Mouse (Mus musculus): ENCODE measurements around the gene Neo1. TPM values are rescaled to one million over a fixed set of nuclear protein-coding genes. Genes with fewer than 3 reads are reported as not detected.
"Not testable (repeated sequence)": the region's sequence is repeated elsewhere in the genome, so short reads cannot be mapped to it uniquely, and the experiment has no call there.

Neo1 gene
- polyA plus RNA-seq, 1 experiment from 2014 or later, result 37.6 TPM

GRCm38 (mm10) chr9:58955507-58955906, 80.7 kb downstream of the Neo1 start:
- H3K36me3 ChIP-seq (ENCODE audit: control insufficient read depth, insufficient read depth, low read length), result peaks cover 27% of the 10 kb centered on the region
- H3K4me3 ChIP-seq (ENCODE audit: low read depth, low read length), result no peak overlapping the region
- 59% methylated on average over 3 of the region's 3 CpGs for WGBS
- H3K27me3 ChIP-seq (replicated peaks; ENCODE audit: control insufficient read depth, insufficient read depth, low read length), result no peaks in the 10 kb centered on the region
- H3K9ac ChIP-seq (ENCODE audit: low read length), result no peak overlapping the region
- no peak for ATAC-seq (replicated peaks; ENCODE audit: low FRiP score, low TSS enrichment, low read depth)
- no peak for DNase-seq (ENCODE audit: low spot score)
- no peaks in the 10 kb centered on the region for H3K9me3 ChIP-seq (ENCODE audit: control insufficient read depth, low read length)
- no peak overlapping the region for H3K27ac ChIP-seq (ENCODE audit: low read depth)
- H3K4me1 ChIP-seq (replicated peaks; ENCODE audit: control insufficient read depth, insufficient read depth, low read length), result no peaks in the 10 kb centered on the region
- no peak overlapping the region for H3K4me2 ChIP-seq (ENCODE audit: low read length)

GRCm38 (mm10) chr9:58945910-58946309, 90.3 kb downstream of the Neo1 start:
- DNase-seq (ENCODE audit: low spot score); H3K4me3 ChIP-seq (ENCODE audit: low read depth, low read length); H3K27ac ChIP-seq (ENCODE audit: low read depth); H3K9me3 ChIP-seq (ENCODE audit: control insufficient read depth, low read length); H3K27me3 ChIP-seq (replicated peaks; ENCODE audit: control insufficient read depth, insufficient read depth, low read length); H3K9ac ChIP-seq (ENCODE audit: low read length); H3K4me2 ChIP-seq (ENCODE audit: low read length); H3K4me1 ChIP-seq (replicated peaks; ENCODE audit: control insufficient read depth, insufficient read depth, low read length); H3K36me3 ChIP-seq (ENCODE audit: control insufficient read depth, insufficient read depth, low read length); ATAC-seq (replicated peaks; ENCODE audit: low FRiP score, low TSS enrichment, low read depth): not testable (repeated sequence)
- WGBS, result 89% methylated on average over 1 of the region's 1 CpGs

- no peak overlapping the region for H3K4me2 ChIP-seq (ENCODE audit: low read length)
- no peak overlapping the region for H3K27ac ChIP-seq (ENCODE audit: low read depth)
- H3K4me3 ChIP-seq (ENCODE audit: low read depth, low read length), result no peak overlapping the region
- no peaks in the 10 kb centered on the region for H3K9me3 ChIP-seq (ENCODE audit: control insufficient read depth, low read length)
- DNase-seq (ENCODE audit: low spot score), result no peak
- WGBS, result 72% methylated on average over 2 of the region's 2 CpGs
- H3K36me3 ChIP-seq (ENCODE audit: control insufficient read depth, insufficient read depth, low read length), result peaks cover 14% of the 10 kb centered on the region
- no peak overlapping the region for H3K9ac ChIP-seq (ENCODE audit: low read length)
- no peak for ATAC-seq (replicated peaks; ENCODE audit: low FRiP score, low TSS enrichment, low read depth)
- no peaks in the 10 kb centered on the region for H3K27me3 ChIP-seq (replicated peaks; ENCODE audit: control insufficient read depth, insufficient read depth, low read length)
- no peaks in the 10 kb centered on the region for H3K4me1 ChIP-seq (replicated peaks; ENCODE audit: control insufficient read depth, insufficient read depth, low read length)
These were observed 101.5 kb downstream of the Neo1 start for GRCm38 (mm10) chr9:58934776-58935175.

- WGBS, result 24% methylated on average over 1 of the region's 1 CpGs
These were observed 108.1 kb downstream of the Neo1 start for GRCm38 (mm10) chr9:58928103-58928502.

GRCm38 (mm10) chr9:58902869-58903585, 133.2 kb downstream of the Neo1 start:
- H3K9me3 ChIP-seq (ENCODE audit: control insufficient read depth, low read length), result no peaks in the 10 kb centered on the region
- no peak overlapping the region for H3K9ac ChIP-seq (ENCODE audit: low read length)
- peaks cover 61% of the 10 kb centered on the region for H3K36me3 ChIP-seq (ENCODE audit: control insufficient read depth, insufficient read depth, low read length)
- no peak overlapping the region for H3K4me2 ChIP-seq (ENCODE audit: low read length)
- no peaks in the 10 kb centered on the region for H3K4me1 ChIP-seq (replicated peaks; ENCODE audit: control insufficient read depth, insufficient read depth, low read length)
- H3K4me3 ChIP-seq (ENCODE audit: low read depth, low read length), result no peak overlapping the region
- no peak overlapping the region for H3K27ac ChIP-seq (ENCODE audit: low read depth)
- ATAC-seq (replicated peaks; ENCODE audit: low FRiP score, low TSS enrichment, low read depth), result no peak
- 69% methylated on average over 6 of the region's 6 CpGs for WGBS
- no peaks in the 10 kb centered on the region for H3K27me3 ChIP-seq (replicated peaks; ENCODE audit: control insufficient read depth, insufficient read depth, low read length)
- peak; percentile 73 for DNase-seq (ENCODE audit: low spot score)

More at GRCm38 (mm10) chr9:58928103-58928502, 108.1 kb downstream of the Neo1 start:
- Histone ChIP-seq H3K4me3 (ENCODE audit: low read depth, low read length) (no peak overlapping the region), H3K4me2 (ENCODE audit: low read length) (no peak overlapping the region), H3K9me3 (ENCODE audit: control insufficient read depth, low read length) (no peaks in the 10 kb centered on the region), H3K36me3 (ENCODE audit: control insufficient read depth, insufficient read depth, low read length) (peaks cover 43% of the 10 kb centered on the region), H3K27ac (ENCODE audit: low read depth) (no peak overlapping the region), H3K27me3 (replicated peaks; ENCODE audit: control insufficient read depth, insufficient read depth, low read length) (no peaks in the 10 kb centered on the region), H3K4me1 (replicated peaks; ENCODE audit: control insufficient read depth, insufficient read depth, low read length) (no peaks in the 10 kb centered on the region), H3K9ac (ENCODE audit: low read length) (no peak overlapping the region)
- DNase-seq (ENCODE audit: low spot score) (no peak), ATAC-seq (replicated peaks; ENCODE audit: low FRiP score, low TSS enrichment, low read depth) (no peak)

GRCm38 (mm10) chr9:58899602-58900001, 136.6 kb downstream of the Neo1 start:
- no peak overlapping the region for H3K27ac ChIP-seq (ENCODE audit: low read depth)
- H3K9me3 ChIP-seq (ENCODE audit: control insufficient read depth, low read length), result no peaks in the 10 kb centered on the region
- ATAC-seq (replicated peaks; ENCODE audit: low FRiP score, low TSS enrichment, low read depth) (no peak), DNase-seq (ENCODE audit: low spot score) (no peak)
- no peak overlapping the region for H3K9ac ChIP-seq (ENCODE audit: low read length)
- no peaks in the 10 kb centered on the region for H3K27me3 ChIP-seq (replicated peaks; ENCODE audit: control insufficient read depth, insufficient read depth, low read length)
- H3K4me1 ChIP-seq (replicated peaks; ENCODE audit: control insufficient read depth, insufficient read depth, low read length), result no peaks in the 10 kb centered on the region
- peaks cover 48% of the 10 kb centered on the region for H3K36me3 ChIP-seq (ENCODE audit: control insufficient read depth, insufficient read depth, low read length)
- no peak overlapping the region for H3K4me2 ChIP-seq (ENCODE audit: low read length)
- no peak overlapping the region for H3K4me3 ChIP-seq (ENCODE audit: low read depth, low read length)

- peaks cover 67% of the 10 kb centered on the region for H3K36me3 ChIP-seq (ENCODE audit: control insufficient read depth, insufficient read depth, low read length)
- no peak overlapping the region for H3K4me2 ChIP-seq (ENCODE audit: low read length)
- no peaks in the 10 kb centered on the region for H3K27me3 ChIP-seq (replicated peaks; ENCODE audit: control insufficient read depth, insufficient read depth, low read length)
- no peak overlapping the region for H3K9ac ChIP-seq (ENCODE audit: low read length)
- H3K9me3 ChIP-seq (ENCODE audit: control insufficient read depth, low read length), result no peaks in the 10 kb centered on the region
- DNase-seq (ENCODE audit: low spot score) (no peak), ATAC-seq (replicated peaks; ENCODE audit: low FRiP score, low TSS enrichment, low read depth) (no peak)
- no peaks in the 10 kb centered on the region for H3K4me1 ChIP-seq (replicated peaks; ENCODE audit: control insufficient read depth, insufficient read depth, low read length)
- no peak overlapping the region for H3K4me3 ChIP-seq (ENCODE audit: low read depth, low read length)
- 94% methylated on average over 6 of the region's 6 CpGs for WGBS
- no peak overlapping the region for H3K27ac ChIP-seq (ENCODE audit: low read depth)
These were observed 144.2 kb downstream of the Neo1 start for GRCm38 (mm10) chr9:58891840-58892640.

GRCm38 (mm10) chr9:58890893-58891292, 145.3 kb downstream of the Neo1 start:
- no peak overlapping the region for H3K4me2 ChIP-seq (ENCODE audit: low read length)
- H3K27me3 ChIP-seq (replicated peaks; ENCODE audit: control insufficient read depth, insufficient read depth, low read length), result no peaks in the 10 kb centered on the region
- no peaks in the 10 kb centered on the region for H3K9me3 ChIP-seq (ENCODE audit: control insufficient read depth, low read length)
- H3K4me1 ChIP-seq (replicated peaks; ENCODE audit: control insufficient read depth, insufficient read depth, low read length), result no peaks in the 10 kb centered on the region
- DNase-seq (ENCODE audit: low spot score) (no peak), ATAC-seq (replicated peaks; ENCODE audit: low FRiP score, low TSS enrichment, low read depth) (no peak)
- H3K9ac ChIP-seq (ENCODE audit: low read length), result no peak overlapping the region
- no peak overlapping the region for H3K27ac ChIP-seq (ENCODE audit: low read depth)
- H3K4me3 ChIP-seq (ENCODE audit: low read depth, low read length), result no peak overlapping the region
- 91% methylated on average over 8 of the region's 8 CpGs for WGBS
- peaks cover 68% of the 10 kb centered on the region for H3K36me3 ChIP-seq (ENCODE audit: control insufficient read depth, insufficient read depth, low read length)

Measured in intestine, embryonic 14.5 days (tissue).